Mouse (Mus musculus): Measurements from ENCODE around the gene Spint3.

DNA sequence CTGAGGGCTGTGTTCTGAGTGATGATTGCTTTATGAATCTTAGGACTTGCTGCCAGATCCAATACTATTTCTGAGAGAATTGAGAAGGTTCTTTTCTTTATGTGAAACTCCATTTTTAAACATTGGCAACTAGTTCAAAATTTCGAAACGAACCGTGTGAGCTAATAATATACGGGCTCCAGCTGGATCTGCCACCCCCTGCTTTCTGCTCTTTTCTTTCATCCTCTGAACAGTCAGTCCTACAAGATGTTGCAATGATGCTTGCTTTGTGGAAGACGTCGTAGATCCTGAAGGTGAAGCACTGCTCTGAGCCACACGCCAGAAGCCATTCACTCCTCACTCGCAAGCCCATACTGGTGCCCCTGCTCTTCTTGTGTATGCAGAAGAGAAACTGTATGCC lies 14.8 kb downstream of the Spint3 start:
- TF ChIP-seq EP300 (IDR thresholded peaks at IDR 0.05; ENCODE audit: low read depth) (no peak), CTCF (IDR thresholded peaks at IDR 0.05; ENCODE audit: low read depth) (no peak)
